Mouse (Mus musculus) left cerebral cortex, adult 11 months (tissue): Measurements from ENCODE around the gene Agbl4.

Experiments
- DNase-seq: peaks from one replicate; pipeline ENCODE4 v3.0.0; 2022; ENCODE audit warnings: low spot score

The Agbl4 gene

DNA sequence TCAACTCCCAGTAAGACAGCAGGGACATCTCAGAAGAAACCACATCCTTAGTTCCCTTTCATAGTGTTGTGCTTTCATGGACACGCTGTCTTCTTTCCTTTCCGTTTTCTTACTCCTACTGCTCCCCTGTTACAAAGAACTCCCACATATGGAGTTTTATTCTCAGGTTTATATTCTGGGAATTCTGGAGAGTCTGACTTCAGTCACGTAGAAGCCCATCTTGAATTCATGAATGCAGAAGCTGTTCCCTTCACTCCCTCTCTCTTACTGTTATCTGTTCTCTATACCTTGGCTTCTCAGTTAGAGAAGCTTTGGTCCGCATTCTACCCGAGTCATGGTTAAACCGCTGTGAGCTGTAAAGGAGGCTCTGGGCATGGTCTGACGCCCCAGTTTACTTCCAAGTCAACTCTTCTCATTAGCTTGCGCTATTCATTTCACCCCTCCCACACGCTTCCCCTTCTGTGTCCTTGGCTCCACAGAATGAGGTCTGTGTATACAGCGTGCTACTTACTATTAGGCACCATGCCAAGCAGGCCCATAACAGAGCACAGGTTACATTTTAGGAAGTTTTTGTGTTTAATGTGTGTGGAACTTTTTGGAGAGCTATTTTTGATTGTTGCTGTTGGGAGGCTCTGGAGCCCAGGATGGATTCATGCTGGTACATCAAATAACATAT, 1186.2 kb downstream of the Agbl4 start:
- DNase-seq, result no peak

DNA sequence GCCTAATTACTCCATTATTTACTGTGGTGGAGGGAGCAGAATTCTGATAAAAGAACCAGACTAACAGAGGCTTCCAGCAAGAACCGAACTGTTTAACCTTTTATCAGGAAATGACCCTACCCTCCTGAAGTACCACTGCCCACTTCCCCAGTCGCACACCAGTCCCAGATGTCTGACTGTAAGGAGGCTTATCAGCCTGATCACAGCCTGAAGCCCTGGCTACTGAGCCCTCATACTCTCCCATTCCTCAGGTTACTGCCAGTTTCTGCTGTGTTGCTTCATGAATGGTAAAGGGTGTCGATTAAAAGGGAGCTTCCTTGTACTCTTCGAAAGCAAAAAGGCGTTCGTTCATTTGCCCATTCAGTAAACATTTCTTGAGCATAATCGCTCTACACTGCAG, 1186.8 kb downstream of the Agbl4 start:
- DNase-seq, result no peak

DNA sequence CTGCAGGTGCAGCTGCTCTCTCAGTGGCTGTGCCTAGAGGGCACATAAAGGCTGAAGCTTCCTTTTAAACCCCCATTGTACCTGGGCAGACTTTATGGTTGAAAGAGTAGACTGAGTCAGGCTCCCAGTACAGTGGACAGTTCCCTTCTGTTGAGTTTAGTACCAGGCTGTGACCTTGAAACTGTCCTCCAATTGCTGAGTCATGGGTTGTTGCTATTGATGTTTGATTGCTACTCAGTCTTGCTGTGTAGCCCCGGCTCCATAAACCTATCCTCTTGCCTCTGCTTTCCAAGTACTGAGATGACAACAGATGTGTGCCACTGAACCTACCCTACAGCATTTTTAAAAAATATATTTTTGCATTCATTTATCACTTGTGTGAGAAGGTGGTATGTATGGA, 1190.8 kb downstream of the Agbl4 start:
- DNase-seq, result no peak

DNA sequence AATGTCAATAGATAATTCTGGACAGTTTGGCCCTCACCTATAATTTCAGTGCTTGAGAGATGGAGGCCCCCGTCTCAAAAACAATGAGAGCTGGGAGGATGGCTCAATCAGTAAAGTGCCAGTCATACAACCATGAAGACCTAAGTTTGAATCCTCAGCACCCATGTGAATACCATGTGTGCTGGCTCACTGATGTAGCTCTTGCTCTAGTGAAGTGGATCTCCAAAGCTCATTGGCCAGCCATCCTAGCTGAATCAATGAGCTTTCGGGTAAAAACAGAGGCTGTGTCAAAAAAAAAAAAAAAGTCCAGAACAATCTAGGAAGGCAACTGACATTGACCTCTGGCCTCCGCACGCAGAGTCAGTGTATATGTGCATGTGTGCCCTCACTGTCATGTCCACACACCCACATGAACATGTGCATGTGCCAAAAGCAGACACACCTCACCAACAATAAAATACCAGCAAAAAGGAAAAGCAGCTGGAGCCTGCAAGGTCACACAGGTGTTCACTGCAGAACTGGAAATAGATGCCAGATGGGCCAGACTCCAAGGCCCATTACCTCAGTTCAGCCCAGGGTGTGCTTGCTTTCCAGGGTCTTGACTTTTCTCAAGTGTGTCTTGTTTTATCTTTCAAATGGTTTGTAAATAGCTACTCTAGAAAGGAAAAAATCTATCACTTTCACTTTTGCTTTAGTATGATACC, 1192.2 kb downstream of the Agbl4 start:
- DNase-seq, result no peak

DNA sequence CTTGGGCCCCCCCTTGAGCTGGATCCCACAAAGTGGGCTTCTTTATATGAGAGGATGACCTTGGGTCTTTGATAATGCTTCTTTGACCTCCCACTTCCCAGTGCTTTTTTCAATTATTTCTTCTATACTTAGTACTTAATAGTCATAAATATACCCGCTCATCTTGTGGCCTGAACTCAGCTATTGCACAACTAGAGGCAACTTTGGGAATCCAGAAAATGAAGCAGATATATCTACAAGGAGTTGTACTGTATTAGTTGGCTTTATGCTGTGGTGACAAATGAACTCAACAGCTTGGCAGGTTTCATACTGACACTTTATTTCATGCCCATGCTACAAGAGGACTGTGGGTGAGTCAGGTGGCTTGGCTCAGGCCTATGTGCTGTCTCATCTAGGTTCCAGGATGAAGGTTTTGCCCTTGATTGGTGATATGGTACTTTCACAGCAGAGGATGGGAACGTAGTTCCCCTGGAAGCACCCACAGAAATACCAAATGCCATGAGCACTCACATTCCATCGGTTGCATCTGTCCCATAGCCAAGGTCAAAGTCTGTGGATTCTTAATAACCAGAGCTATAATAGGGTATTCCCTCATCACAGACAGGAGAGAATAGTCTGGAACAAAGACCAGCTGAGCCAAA, 1197.3 kb downstream of the Agbl4 start:
- DNase-seq, result no peak

DNA sequence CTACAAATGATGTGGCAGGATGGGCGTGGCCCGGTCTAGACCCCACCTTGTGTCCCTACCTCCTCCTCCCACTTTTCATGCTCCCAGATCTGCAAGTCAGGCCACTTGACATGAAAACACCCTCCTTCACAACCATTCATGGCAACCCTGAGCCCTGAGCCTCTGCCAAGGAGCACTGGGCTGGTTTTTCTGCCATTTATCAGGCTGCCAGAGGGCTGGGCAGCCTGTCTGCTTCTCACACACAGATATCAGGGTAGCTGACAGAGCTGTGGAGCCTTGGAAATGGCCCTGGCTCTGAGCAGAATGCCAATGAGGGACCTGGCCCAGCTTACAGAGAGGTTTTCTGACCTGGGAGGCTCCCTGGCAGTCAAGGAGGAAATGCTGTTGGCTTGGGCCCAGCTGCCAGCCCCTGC, 1199.8 kb downstream of the Agbl4 start:
- peak; percentile 37 for DNase-seq

DNA sequence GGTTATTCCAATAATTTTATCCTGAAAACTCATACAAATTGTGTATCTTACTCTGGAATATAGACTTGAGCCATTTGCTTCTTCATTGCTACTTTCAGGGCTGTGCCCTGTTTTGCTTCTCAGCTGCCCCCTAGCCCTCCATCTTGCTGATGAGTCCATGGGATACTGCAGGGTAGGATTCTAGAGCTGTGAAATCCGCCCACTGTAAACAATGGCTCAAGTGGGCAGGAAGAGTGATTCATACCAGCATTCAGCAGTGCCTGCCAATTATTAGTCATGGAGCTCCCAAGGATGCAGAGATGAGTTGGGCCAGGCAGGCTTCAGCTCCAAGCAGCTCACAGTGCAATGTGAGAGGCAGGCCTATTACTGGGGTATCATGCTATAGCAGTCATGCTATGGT, 1200.5 kb downstream of the Agbl4 start:
- DNase-seq, result no peak

DNA sequence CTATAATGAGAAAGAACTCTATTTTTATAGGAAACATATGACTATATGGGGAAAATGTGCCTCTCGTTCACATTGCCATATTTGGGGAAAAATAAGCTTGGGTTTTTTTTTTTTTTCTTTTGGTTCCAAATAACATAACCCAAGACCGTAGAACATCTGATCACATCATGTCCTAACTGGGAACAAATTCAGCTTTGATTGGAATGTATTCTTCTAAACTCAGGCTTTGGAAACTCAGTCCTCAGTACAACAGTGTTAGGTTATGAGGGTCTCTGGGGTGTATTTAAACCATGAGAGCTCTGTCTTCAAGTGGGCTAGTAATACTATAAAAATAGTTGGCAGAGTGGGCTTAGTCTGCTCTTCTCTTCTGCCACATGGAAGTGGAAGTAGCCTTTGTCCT, 1205.7 kb downstream of the Agbl4 start:
- no peak for DNase-seq

DNA sequence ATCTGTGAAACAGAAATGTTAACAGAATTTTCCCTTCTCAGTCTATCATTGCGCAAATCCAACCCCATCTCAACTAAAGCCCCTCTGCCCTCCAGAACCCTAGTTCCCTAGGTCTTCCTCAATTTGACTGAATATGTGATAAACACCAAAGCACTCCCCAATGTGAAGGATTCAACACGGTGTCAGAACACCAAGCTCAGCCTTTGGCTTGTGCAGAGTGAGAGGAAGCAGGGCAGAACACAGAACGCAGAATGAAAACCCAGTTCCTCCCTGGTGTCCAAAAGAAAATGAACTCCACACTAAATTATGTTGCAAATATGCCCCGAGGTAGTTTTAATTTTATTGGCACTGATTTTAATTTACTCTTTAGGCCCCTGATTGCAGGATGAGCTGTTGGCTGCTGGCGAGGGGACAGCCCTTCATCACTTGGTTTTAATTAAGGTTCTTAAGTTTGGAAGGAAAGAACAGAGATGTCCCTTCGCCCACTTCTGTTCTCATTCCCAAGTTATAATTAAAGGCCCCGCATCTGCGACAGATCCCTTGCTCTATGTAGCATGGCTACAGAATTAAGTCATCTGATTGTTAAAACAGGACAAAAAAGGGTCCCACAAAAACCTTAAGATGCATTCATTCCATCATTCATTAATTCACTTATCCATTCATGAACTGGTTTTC, 1210.5 kb downstream of the Agbl4 start:
- DNase-seq, result no peak

DNA sequence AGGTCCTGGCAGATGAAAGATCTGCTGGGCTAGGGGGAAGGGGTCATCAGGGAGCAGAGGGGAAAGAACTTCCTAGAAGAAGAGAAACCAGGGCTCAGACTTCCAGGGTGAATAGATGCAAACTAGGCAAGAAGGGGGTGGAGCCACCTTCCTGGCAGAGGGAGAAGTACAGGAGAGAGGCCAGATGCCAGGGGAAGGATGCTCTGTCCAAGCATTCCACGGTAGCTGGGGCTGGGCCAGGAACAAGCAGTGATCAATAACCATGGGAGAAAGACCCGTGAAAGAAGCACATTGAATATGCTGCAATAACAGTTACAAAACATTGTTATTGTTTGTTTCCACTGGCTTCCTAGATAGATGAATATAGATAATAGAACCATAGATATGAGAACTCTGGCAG, 1224.4 kb downstream of the Agbl4 start:
- DNase-seq, result no peak

DNA sequence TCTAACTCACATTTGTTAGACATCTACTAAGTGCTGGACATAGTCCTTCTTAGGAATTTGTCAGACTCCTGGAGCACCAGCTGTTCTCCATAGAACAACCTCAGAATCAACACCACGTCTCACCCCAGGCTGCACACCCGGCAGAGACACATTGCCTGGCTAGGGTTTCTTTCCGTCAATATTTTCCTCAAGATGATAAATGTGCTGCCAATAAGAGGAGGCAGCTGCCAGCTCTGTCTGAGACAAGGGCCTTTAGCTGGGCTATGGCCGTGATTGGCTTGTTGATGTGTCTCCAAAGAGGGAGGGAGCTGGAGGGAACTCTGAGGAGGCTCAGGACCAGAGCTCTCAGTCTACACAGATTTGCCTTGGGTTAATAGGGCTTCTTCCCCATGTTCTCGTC, 1227.5 kb downstream of the Agbl4 start:
- no peak for DNase-seq

DNA sequence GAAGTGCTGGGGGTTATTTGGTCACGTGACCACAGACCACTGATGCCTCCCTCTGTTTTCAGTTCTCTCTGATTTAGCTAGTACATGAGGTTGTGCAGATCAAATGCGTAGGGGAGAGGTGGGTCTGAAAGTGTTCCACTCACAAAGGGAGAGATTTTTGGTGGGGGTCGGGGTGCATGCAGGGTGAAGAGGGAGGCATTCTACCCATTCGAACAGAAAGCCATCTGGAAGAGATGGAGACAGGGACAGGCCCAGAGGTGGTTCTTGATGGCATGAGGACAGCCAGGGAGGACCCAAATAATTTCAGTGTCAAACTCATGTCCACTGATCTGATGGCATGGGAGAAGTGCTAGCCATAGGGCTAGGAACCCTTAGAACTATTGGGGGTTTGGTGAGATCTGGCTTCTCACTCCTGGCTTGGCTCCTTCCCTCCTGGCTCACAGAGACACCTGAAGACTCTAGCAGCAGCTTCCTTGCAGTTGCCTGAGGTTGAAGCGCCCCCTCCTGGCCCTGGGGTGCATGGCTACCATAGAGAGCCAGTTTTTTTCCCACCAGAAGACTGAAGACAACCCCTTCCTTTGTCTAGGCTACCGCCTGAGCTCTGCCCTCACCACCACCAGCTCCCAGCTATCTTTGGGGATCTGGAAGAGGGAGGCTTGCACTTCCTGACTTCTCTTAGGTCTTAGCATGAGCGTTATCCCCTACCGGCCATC, 1228.8 kb downstream of the Agbl4 start:
- DNase-seq, result peak; percentile 71

DNA sequence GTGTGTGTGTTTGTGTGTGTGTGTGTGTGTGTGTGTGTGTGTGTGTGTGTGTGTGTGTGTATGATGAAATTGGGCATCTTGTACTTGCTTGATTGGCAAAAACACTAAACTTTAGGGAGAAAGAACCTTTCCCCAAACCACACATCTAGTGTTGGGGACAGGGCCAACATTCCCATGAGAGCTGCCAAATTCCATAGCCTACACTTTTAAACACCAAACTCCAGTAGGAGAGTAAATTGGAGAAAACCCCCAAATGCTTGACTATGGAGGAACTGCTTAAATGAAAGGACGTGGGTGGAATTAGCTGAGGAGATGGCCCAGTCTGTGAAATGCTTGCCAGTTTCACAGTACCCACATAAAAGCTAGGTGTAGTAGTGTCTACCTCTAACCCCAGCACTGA, 1235.2 kb downstream of the Agbl4 start:
- DNase-seq, result no peak

DNA sequence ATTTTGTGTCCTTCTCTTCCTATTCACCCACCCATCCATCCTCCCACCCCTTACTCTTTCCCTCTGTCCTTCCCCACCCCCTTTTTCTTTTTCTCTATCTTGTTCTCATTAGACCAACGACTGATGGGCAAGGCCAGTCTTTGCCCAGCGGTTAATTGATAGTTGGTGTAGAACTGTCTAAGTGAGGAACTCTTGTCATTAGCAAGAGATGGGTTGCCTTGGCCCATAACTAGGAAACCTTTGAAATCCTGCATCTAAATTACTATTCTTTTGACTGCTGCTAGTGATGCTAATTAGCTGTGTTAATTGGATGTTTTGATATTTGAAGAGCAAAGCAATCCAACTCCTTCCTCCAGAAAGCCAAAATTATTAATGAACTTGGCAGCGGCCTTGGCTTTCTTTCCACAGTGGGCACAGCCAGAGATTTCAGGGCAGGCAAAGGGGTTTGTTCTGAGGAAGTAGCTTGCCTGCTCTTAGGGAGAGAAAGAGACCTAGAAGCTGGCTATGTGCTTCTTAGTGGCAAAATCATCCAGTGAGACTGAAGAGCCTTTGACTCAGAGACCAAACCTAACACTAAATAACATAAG, 1238.2 kb downstream of the Agbl4 start:
- DNase-seq, result no peak

DNA sequence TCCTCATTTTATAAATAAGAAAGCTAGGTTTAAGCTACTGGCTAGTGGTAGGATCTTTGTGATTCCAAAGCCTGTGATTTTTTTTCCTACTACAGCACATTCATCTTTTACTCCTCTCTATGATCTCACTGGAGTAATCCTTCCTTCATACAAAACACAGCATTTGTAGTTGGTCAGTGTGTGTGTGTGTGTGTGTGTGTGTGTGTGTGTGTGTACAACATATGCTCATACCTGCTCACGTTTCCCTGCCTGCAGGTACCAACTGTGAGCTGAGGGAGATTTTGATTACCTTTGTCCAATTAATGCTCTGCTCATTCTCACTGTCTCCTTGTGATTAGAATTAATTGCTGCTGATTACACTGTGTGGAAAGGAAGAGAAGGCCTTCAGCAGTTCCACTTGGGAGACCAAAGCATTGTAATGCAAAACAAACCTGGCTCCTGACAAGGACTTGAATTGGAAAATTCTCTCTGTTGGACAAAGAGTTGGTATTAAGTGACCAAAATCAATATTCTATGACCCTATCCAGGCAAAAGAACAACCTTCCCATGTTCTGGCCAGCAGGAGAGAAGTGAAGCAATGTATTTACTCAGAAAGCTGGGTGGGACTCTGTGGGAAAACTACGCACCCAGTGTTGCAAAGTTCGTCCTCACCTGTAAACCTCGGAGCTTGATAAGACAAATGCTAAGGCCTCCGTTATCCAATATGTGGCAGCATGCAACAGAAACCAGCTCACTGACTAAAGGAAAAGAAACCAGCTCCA, 1241.7 kb downstream of the Agbl4 start:
- no peak for DNase-seq

DNA sequence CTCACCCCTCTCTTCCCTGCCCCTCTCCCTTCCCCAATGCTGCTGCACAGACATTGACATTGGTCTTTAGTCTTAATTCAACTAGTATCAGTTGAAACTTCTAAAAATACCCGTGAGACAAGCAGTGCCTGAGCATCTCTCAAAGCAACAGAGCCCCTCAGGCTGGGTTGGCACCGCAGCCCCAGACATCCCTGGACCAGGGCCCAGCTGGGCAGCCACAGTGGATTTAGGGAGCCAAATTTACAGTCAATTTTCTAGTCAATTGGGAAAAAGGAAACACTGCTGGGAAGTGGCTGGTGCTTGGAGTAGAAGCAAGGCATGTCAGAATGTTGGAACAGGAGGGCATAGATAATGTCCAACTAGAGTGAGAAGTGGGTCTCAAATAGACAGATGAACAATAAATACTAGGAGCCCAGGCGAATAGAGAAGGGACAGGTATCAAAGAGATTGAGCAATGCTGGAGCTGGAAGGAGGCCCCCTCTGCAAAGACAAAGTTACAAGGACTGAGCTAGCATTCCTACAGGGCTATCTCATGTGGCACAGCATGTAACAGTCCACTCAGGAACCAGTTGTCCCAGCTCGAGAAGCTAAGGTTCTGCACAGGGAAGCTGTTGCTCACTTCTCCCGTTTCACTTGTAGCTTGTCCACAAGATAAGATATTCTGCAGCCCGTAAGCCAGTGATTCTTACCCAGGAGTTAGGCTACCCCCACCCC, 1247.8 kb downstream of the Agbl4 start:
- no peak for DNase-seq

DNA sequence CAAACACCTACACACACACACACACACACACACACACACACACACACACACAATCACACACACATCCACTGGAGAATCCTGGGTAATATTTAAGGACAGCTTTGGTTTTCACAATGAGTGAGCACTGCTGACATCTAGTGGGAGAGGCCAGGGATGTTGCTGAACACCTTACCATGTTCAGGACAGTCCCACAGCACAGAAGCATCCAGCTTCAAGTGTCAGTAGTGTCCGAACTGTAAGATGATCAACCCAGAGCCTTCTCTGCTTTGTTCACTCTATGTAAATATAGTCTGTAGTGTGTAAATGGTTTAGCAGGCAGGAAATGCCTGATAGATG, 1248.3 kb downstream of the Agbl4 start:
- DNase-seq, result no peak

DNA sequence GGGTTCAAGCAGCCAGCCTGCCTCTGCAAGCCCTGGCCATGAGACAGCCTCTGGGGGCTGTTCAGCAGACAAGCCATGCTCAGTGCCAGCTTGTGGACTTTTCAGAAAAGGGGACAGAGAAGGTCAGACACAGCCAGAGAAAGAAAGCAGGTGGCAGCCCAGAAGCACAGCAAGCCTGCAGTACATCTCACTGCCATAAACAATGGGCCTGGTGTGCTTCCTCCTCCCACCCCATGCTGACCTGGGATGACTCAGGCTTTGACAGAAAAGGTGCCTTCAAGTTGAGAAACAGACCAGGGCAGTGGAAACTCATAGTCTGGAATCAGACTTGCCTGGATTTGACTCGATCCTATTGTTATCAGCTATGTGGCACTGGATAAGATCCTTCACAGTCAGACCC, 1256.0 kb downstream of the Agbl4 start:
- DNase-seq, result no peak

DNA sequence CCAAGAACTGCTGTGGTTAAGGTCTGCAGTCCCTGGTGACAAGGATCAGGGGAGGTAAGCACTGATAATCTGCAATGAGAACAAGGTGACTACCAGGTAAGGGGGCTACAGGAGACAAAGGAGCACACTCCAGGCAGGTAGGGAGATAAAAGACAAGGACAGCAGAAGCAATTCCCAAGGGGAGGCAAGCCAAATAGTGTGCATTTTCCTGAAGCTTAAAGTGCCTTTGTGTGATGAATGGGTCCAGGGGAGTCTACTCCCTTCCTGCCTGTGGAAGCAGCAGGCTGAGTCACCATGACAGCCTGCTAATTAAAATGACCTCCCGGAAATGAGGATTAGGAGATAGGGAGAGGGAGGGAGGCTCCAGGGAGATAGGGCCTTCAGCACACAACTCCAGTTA, 1266.3 kb downstream of the Agbl4 start:
- no peak for DNase-seq

DNA sequence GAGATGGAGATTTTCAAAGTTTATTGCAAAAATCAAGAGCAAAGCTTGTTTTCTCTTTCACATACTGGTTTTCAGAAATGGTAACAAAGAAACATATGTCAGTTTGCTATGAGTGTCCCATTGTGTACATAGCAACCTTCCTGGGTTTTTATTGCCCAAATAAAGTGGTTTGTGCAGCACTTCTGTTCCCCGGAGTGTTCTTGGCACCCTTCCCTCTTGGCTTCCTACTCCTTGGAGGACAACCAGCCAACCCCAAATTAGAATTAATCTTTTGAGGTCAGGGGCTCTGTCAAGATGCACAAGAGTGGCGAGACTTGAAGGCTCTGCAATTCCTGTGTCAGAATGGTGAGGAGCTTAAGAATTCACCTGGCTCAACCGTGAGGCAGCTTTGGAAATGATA, 1266.7 kb downstream of the Agbl4 start:
- no peak for DNase-seq

DNA sequence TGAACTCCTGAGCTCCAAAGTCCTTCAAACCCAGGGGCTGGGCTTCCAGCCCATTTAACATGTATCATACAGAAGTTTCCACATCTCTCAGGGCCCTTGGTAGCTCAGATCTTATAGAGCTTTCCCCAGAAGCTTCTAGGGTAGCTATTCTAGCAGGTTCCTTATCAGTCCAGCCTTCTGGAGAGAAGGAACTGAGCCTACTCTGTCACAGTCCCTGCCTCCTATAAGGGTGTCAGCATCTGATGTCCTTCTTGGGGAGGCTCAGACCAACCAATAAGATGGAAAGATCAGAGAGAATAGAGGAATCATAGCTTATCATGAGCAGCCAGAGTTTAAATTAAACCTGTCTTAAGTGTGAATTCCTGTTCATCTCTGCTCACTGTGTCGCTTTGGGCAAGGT, 1269.3 kb downstream of the Agbl4 start:
- DNase-seq, result no peak
